Mouse (Mus musculus) hindbrain, embryonic 13.5 days (tissue): ENCODE measurements at regions not wholly inside any gene's neighbourhood (a gene's known extent, or its start where the extent isn't known, plus 50 kb on each side); places are given as distances from the start of the nearest gene placed in this dataset.

ENCODE experiments used
- ATAC-seq: fragments of 200-750 bp; cut with Nextera tagmentation; 2 replicates; pipeline ENCODE4 v1.8.0; 2017; ENCODE audit warnings: moderate TSS enrichment; ENCODE audit not compliant: low FRiP score
- H3K27ac ChIP-seq: fragments of 300-500 bp; sonication (generic); 2 replicates; pipeline ENCODE4 v1.5.1; 2015; ENCODE audit warnings: inconsistent platforms, mild to moderate bottlenecking, moderate library complexity
- H3K27me3 ChIP-seq: fragments of 300-500 bp; sonication (generic); 2 replicates; pipeline ENCODE4 v1.6.1; 2015; ENCODE audit warnings: mild to moderate bottlenecking, inconsistent platforms
- H3K36me3 ChIP-seq: fragments of 300-500 bp; sonication (generic); 2 replicates; pipeline ENCODE4 v1.6.1; 2015; ENCODE audit warnings: mild to moderate bottlenecking, inconsistent platforms
- H3K4me1 ChIP-seq: fragments of 300-500 bp; sonication (generic); replicated peaks from 2 replicates; pipeline ENCODE4 v1.6.1; 2015; ENCODE audit warnings: inconsistent platforms
- H3K4me2 ChIP-seq: fragments of 300-500 bp; sonication (generic); 2 replicates; pipeline ENCODE4 v1.6.1; 2015; ENCODE audit warnings: inconsistent platforms, mild to moderate bottlenecking, moderate library complexity
- H3K4me3 ChIP-seq: fragments of 300-500 bp; sonication (generic); 2 replicates; pipeline ENCODE4 v1.5.1; 2015; ENCODE audit warnings: mild to moderate bottlenecking, inconsistent platforms
- H3K9ac ChIP-seq: fragments of 300-500 bp; sonication (generic); 2 replicates; pipeline ENCODE4 v1.6.1; 2015; ENCODE audit warnings: mild to moderate bottlenecking, inconsistent platforms
- H3K9me3 ChIP-seq: fragments of 300-500 bp; sonication (generic); 2 replicates; pipeline ENCODE4 v1.6.1; 2016; ENCODE audit warnings: inconsistent platforms
- WGBS: fragments of 180-500 bp; shearing (Covaris S2); methylation state at CpG from one replicate; pipeline ENCODE4 v1.1.7; 2015; 5-methylcytosine and 5-hydroxymethylcytosine counted together

DNA sequence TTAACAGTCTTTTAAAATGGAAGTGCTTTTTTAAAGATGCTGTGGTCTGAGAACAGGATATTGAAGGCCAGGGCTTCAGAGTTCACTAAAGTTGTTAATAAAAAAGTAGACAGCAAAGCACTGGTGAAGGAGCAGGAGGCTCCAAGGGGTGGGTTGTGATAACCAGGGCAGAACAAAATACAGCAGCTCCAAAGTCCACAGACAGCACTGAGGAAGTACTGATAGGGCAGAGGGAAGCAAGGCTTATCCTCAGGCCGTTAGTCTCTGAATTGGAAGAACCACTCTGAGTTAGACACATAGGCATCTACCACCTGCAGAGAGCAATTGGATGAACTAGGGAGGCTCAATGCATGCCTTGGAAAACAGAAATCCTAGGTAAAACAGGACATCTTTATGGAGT is 62.1 kb downstream of the P2ry1 start:
- no peak overlapping the region for H3K4me2 ChIP-seq
- H3K4me1 ChIP-seq = no peaks in the 10 kb centered on the region
- no peaks in the 10 kb centered on the region for H3K9me3 ChIP-seq
- no peak overlapping the region for H3K9ac ChIP-seq
- no peak for ATAC-seq
- H3K27me3 ChIP-seq = no peaks in the 10 kb centered on the region
- H3K4me3 ChIP-seq = no peak overlapping the region
- no peak overlapping the region for H3K27ac ChIP-seq
- H3K36me3 ChIP-seq = no peaks in the 10 kb centered on the region
- WGBS = 81% methylated on average over 1 of the region's 1 CpGs

DNA sequence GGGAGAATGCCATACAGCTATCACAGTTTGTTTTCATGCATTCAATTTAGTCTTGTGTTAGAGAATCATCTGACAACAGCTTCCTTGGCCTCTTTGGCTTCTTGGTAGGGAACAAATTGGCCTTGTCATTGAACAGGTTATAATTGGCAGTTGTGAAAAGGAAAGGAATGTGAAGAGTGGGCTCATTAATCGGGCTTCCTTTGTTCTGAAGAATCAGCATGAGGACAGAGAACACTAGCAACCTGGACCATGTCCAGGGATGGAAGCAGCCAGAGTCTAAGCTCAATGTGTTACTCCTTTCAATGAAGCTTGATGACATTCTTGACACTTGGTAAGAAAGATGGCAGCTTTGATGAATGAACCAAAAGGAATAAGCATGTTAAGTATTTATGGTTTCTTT is 64.5 kb downstream of the P2ry1 start:
- Histone ChIP-seq H3K4me3 (no peak overlapping the region), H3K4me2 (no peak overlapping the region), H3K36me3 (no peaks in the 10 kb centered on the region), H3K27me3 (no peaks in the 10 kb centered on the region), H3K9me3 (no peaks in the 10 kb centered on the region), H3K27ac (no peak overlapping the region), H3K9ac (no peak overlapping the region), H3K4me1 (no peaks in the 10 kb centered on the region)
- WGBS = 34% methylated on average over 1 of the region's 1 CpGs
- ATAC-seq = no peak

DNA sequence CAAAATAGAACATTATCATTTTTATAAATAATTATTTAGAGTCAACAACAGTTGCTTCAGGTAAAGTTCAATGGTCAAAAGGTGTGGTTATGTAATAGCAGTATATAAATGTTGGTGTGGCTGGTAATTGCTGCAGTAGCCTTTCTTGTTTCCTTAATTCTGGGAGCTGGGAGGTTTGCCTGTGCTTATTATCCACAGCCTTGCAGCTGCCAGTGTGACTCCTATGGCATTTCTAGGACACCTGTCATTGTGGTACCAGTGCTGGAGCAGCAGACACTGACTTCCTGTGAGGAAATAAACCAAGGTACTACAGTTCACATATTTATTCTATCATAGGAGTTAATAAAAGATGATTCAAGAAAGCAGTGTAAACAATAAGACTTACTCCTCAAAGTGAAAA is 65.6 kb downstream of the P2ry1 start:
- H3K9me3 ChIP-seq = no peaks in the 10 kb centered on the region
- H3K9ac ChIP-seq = no peak overlapping the region
- no peak overlapping the region for H3K4me2 ChIP-seq
- H3K27me3 ChIP-seq = no peaks in the 10 kb centered on the region
- no peak overlapping the region for H3K27ac ChIP-seq
- H3K36me3 ChIP-seq = no peaks in the 10 kb centered on the region
- ATAC-seq = no peak
- no peaks in the 10 kb centered on the region for H3K4me1 ChIP-seq
- H3K4me3 ChIP-seq = no peak overlapping the region

DNA sequence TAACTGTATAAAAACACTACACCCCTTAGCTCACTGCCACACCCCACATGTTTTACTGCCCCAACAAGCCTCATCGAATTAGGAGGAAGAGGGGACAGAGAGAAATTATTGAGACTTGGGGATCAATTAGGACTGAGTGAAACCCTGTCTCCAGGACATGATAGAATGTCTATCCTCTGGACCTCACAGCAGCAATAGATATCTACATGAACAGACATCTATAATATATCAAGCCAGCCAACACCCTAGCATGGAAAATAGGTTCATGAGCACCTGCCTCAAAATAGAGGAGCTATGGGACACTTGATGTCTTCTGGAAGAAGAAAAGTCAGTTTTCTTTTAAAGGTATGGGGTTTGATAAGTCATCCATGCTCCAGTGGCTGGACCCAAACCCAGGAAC is 68.4 kb downstream of the P2ry1 start:
- H3K9me3 ChIP-seq = no peaks in the 10 kb centered on the region
- H3K27me3 ChIP-seq = no peaks in the 10 kb centered on the region
- WGBS = 96% methylated on average over 1 of the region's 1 CpGs
- no peak overlapping the region for H3K4me2 ChIP-seq
- H3K9ac ChIP-seq = no peak overlapping the region
- H3K36me3 ChIP-seq = no peaks in the 10 kb centered on the region
- H3K27ac ChIP-seq = no peak overlapping the region
- ATAC-seq = no peak
- no peak overlapping the region for H3K4me3 ChIP-seq
- H3K4me1 ChIP-seq = no peaks in the 10 kb centered on the region

DNA sequence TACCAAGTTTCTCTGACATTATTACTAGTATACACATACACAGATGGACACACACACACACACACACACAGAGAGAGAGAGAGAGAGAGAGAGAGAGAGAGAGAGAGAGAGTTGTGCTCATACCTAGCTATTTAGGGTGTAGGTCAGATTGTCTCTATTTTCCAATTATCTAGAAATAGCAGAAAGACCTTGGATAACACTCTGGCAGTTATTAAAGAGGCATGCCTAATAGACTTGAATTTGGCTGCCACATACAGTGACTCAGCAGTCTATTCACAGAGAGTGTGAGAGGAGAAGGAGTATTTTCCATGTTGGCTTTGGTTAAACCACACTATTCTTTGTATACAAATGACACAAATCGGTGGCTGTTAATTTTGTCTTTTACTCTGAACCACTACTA is 69.7 kb downstream of the P2ry1 start:
- no peaks in the 10 kb centered on the region for H3K4me1 ChIP-seq
- no peaks in the 10 kb centered on the region for H3K9me3 ChIP-seq
- no peak for ATAC-seq
- no peaks in the 10 kb centered on the region for H3K36me3 ChIP-seq
- no peak overlapping the region for H3K9ac ChIP-seq
- H3K4me3 ChIP-seq = no peak overlapping the region
- WGBS = 94% methylated on average over 1 of the region's 1 CpGs
- no peaks in the 10 kb centered on the region for H3K27me3 ChIP-seq
- H3K27ac ChIP-seq = no peak overlapping the region
- no peak overlapping the region for H3K4me2 ChIP-seq

DNA sequence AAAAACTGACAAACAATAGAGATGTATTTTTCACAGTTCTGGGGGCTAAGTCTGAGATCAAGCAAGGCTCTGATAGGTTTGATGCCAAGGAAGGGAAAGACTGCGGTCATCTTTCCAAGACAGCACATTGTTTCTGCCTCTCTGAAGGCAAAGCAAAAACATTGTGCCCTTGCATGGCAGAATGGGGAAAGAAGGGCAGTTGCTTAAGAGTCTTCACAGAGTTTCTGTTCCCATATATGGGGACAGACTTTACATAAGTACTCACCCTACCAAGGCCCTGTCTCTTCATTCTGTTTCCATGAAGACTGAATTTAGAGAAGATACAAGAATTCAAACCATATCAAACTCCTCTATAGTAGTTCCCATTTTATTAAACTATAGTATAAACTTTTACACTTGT is 70.5 kb downstream of the P2ry1 start:
- no peaks in the 10 kb centered on the region for H3K27me3 ChIP-seq
- no peak overlapping the region for H3K27ac ChIP-seq
- H3K9ac ChIP-seq = no peak overlapping the region
- H3K4me3 ChIP-seq = no peak overlapping the region
- ATAC-seq = no peak
- H3K9me3 ChIP-seq = no peaks in the 10 kb centered on the region
- H3K36me3 ChIP-seq = no peaks in the 10 kb centered on the region
- no peaks in the 10 kb centered on the region for H3K4me1 ChIP-seq
- WGBS = 88% methylated on average over 1 of the region's 1 CpGs
- H3K4me2 ChIP-seq = no peak overlapping the region

DNA sequence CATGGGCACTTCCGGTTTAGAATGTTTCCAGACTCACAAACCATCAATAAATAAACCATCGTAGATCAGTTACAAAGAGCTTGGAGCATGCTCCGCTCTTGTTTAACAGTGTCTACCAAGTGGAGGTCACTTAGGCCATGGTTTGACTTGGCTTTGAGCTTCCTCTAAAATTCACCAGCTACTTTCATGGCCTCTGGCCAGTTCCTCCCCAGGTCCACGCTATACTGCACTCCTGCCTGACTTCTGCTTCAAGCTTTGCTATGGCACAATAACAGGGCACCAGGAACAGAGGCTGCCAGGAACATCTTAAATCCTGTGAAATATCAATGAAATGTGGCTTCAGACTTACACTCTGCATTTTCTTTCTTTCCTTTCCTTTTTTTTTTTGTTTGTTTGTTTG is 71.2 kb downstream of the P2ry1 start:
- no peaks in the 10 kb centered on the region for H3K9me3 ChIP-seq
- H3K27me3 ChIP-seq = no peaks in the 10 kb centered on the region
- no peak overlapping the region for H3K4me2 ChIP-seq
- no peak overlapping the region for H3K27ac ChIP-seq
- no peaks in the 10 kb centered on the region for H3K4me1 ChIP-seq
- no peak overlapping the region for H3K4me3 ChIP-seq
- no peak for ATAC-seq
- H3K36me3 ChIP-seq = no peaks in the 10 kb centered on the region
- no peak overlapping the region for H3K9ac ChIP-seq
- WGBS = 94% methylated on average over 4 of the region's 4 CpGs

DNA sequence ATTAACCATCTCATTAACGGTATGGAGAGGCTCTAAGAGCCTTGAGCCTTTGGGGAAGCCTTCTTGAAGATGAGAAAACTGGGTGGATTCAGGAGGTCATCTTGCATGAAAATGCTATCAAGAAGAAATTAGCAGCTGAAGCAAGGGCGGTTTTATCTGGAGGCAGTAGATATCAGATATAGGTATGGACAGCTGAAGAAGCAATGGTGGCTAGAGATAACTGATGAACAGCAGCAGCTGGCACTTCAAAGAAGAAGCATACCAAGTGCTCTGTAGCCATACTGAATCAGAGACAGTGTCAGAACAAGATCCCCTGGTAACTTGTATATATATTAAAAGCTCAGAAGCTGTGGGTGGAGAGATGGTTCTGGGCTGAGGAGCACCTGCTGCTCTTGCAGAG is 73.2 kb downstream of the P2ry1 start:
- Histone ChIP-seq H3K9me3 (no peaks in the 10 kb centered on the region), H3K9ac (no peak overlapping the region), H3K27ac (no peak overlapping the region), H3K4me1 (no peaks in the 10 kb centered on the region), H3K4me3 (no peak overlapping the region), H3K4me2 (no peak overlapping the region), H3K36me3 (no peaks in the 10 kb centered on the region), H3K27me3 (no peaks in the 10 kb centered on the region)
- no peak for ATAC-seq
- 82% methylated on average over 2 of the region's 2 CpGs for WGBS

DNA sequence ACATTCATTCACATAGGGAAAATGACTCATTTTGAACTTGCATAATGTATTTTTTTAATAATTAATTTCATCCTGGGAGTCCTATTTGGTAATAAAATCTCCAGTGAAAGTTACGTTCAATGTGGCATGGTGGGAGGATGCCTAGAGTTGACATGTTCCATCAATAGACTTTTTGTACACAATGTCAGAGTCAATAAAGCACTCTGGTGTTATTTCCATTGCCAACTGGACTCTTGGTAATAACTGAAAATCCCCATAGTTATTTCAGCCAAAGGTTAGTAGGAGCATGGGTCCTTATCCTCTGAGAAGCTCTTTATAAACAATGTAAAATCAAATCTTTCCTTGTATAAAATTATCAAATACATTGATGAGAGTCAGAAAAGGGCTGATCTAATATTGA is 87.3 kb downstream of the P2ry1 start:
- Histone ChIP-seq H3K4me2 (no peak overlapping the region), H3K4me1 (no peaks in the 10 kb centered on the region), H3K4me3 (no peak overlapping the region), H3K27ac (no peak overlapping the region), H3K36me3 (no peaks in the 10 kb centered on the region), H3K9me3 (no peaks in the 10 kb centered on the region), H3K9ac (no peak overlapping the region), H3K27me3 (no peaks in the 10 kb centered on the region)
- 91% methylated on average over 1 of the region's 1 CpGs for WGBS
- no peak for ATAC-seq

DNA sequence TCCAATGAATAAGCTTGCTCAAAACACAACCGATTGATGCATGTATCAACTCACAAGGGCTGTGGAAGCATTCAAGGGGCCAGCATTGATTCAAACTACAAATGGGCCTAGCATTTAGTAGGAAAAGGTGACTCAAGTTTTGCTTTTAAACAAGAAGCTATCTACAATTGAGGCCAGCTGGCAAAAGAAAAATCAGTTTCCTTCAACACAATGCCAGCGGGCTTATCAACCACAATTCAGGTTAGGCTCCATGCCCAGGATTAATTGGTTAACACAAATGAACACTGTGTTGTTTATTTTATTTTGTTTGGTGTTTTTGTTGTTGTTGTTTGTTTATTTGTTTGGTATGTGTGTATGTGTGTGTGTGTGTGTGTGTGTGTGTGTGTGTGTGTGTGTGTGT is 89.4 kb downstream of the P2ry1 start:
- no peak for ATAC-seq
- Histone ChIP-seq H3K4me1 (no peaks in the 10 kb centered on the region), H3K36me3 (no peaks in the 10 kb centered on the region), H3K27me3 (no peaks in the 10 kb centered on the region), H3K4me2 (no peak overlapping the region), H3K9ac (no peak overlapping the region), H3K27ac (no peak overlapping the region), H3K4me3 (no peak overlapping the region), H3K9me3 (no peaks in the 10 kb centered on the region)
- WGBS = 99% methylated on average over 2 of the region's 2 CpGs

DNA sequence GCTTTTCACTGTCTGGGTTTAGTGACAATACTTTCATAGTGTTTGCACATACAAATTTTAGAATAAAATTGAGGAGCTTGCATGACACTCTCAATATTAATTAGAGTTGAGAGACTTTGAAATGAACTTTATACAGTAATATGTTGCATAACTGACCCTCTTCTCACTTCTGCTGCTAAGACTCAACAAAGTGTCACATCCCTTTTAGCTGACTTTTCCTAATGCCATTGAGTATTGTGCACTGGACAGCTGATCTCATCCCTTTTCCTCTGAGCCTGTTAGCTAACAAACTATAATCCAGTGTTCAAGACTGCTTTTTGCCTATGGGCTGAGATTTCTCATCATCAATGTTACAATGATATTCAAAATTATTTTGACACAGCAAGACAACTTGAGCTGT is 113.8 kb downstream of the P2ry1 start:
- no peak overlapping the region for H3K9ac ChIP-seq
- no peak overlapping the region for H3K27ac ChIP-seq
- no peaks in the 10 kb centered on the region for H3K9me3 ChIP-seq
- no peaks in the 10 kb centered on the region for H3K27me3 ChIP-seq
- no peaks in the 10 kb centered on the region for H3K4me1 ChIP-seq
- H3K4me3 ChIP-seq = no peak overlapping the region
- H3K4me2 ChIP-seq = no peak overlapping the region
- no peak for ATAC-seq
- H3K36me3 ChIP-seq = no peaks in the 10 kb centered on the region

DNA sequence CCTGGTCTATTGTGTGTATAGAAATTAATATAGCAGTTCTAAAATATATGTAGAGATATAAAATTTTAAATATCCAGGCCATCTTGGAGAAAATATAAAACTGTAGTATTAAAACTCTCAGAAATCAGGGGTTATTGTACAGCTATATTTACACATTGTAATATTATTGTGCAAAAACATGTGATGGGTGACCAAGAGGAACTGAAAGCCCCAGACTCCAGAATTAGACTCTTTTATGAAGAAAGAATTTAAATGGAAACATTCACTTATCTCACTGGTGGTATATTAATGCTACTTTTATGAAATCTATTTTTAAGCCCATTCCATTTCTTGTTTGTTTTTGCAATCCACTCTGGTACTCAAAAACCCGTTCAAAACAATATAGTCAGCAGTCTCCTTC is 130.5 kb downstream of the P2ry1 start:
- WGBS = 54% methylated on average over 1 of the region's 1 CpGs
- H3K9ac ChIP-seq = no peak overlapping the region
- no peak overlapping the region for H3K4me2 ChIP-seq
- H3K9me3 ChIP-seq = no peaks in the 10 kb centered on the region
- H3K4me1 ChIP-seq = no peaks in the 10 kb centered on the region
- ATAC-seq = no peak
- no peak overlapping the region for H3K27ac ChIP-seq
- no peaks in the 10 kb centered on the region for H3K27me3 ChIP-seq
- H3K36me3 ChIP-seq = no peaks in the 10 kb centered on the region
- no peak overlapping the region for H3K4me3 ChIP-seq

DNA sequence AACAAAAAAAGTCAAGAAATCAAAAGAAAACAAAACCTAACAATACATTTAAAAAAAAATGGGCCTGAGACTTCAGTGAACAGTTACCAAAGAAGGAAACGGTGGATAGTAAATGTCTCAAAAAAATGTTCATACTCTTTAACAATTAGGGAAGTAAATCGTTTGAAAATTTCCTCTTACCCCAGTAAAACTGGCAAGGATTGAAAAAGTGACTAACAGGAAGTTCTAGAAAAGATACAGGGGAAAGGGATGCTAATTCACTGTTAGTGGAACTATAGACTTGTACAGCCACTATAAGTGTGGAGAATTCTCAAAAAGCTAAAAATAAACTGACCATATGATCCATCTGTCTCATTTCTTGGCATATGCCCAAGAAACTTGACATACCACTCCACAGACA is 151.5 kb downstream of the P2ry1 start:
- 93% methylated on average over 2 of the region's 2 CpGs for WGBS
- no peaks in the 10 kb centered on the region for H3K36me3 ChIP-seq

DNA sequence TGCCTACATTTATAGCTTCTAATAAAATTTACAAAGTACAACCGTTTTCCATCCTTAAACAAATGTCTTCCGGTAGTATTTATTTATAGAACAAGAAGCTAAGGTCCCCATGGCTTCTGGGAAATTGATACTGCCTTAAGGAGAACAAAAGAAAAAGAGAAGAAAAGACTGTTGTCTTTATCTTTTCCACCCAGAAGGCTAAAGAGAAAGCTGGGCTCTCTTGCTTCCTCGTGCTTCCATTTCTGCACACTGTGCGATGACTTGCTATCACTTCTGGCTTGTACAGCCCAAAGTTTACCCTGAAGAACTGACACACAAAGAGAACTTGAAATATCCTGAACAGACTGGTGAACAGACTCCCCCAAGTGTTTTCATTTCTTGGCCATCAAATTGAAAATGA is 157.2 kb downstream of the P2ry1 start:
- Histone ChIP-seq H3K4me3 (no peak overlapping the region), H3K27me3 (no peaks in the 10 kb centered on the region), H3K4me1 (no peaks in the 10 kb centered on the region), H3K4me2 (no peak overlapping the region), H3K9me3 (no peaks in the 10 kb centered on the region), H3K36me3 (no peaks in the 10 kb centered on the region), H3K9ac (no peak overlapping the region), H3K27ac (no peak overlapping the region)
- no peak for ATAC-seq
- 81% methylated on average over 4 of the region's 4 CpGs for WGBS

More for the DNA sequence above, 151.5 kb downstream of the P2ry1 start:
- Histone ChIP-seq H3K27ac (no peak overlapping the region), H3K27me3 (no peaks in the 10 kb centered on the region), H3K9me3 (no peaks in the 10 kb centered on the region), H3K9ac (no peak overlapping the region), H3K4me3 (no peak overlapping the region), H3K4me1 (no peaks in the 10 kb centered on the region), H3K4me2 (no peak overlapping the region)
- ATAC-seq = no peak
